Mouse (Mus musculus) natural killer cell, adult 2 months (primary cell): Measurements from ENCODE around the gene Plxnb2.

Source experiments
- DNase-seq, 2 experiments: peaks; one replicate each; pipeline ENCODE4 v3.0.0; 2022; ENCODE audit warnings: low spot score in 2 of 2

Plxnb2 gene

DNA sequence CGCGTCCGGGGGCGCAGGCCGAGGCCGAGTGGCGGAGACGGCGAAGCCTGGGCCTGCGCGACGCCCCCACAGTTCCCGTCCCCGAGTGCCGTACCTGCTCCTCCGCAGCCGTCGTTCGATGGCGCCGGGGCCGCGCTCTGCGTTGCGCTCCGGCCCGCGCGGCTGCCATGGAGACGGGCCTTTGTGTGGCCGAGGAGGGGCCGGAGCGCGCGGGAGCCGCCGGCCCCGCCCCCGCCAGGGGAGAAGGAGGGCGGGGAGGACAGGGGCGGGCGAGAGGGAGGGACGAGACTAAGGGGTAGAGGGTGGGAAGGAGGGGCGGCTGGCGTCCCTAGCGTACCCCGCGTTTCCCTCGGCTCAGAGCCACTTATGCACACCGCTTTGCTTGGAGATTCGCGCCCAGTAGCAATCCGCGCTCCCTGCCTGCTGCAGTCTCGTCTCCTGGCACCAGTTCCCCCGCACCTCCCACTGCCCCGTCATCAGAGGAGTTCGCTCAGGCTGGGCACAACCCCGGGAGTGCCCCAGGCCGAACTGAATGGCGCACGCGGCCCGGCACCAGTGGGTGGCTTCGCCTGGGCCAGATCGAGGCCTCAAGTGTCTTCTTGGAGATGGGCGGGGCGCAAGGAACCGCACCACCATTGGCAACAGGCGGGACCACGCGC is at the start of gene Plxnb2:
TSS of gene Plxnb2 (minus strand) at position 218 of the 659 bp plus-strand sequence.
- DNase-seq: no peak

DNA sequence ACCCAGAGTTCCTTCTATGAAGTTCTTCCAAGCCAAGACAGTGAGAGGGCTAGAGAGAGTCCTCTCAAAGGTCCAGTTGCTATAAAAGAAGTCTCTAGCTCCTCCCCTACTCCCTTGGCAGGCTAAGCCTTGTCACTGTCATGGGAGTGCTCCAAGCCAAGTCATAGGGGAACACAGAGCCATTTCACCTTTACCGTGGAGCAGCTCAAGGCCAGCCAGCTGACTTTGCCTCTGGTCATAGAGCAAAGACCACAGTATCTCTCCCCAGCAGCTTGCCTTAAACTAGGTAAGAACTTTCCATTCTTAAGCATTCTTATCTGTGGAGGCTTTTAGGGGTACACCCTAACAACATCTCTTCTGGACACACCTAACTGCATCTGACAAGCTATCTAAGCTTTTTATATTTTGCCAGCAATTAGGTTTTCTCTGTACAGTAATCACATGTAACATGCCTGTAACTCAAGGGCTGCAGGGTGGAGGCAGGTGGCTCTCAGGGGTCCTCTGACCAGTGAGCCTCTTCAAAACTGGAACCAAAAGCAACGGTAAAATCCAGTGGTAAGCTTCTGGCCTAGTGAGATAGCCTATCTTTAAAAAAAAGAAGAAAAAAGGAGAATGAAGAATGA is 35.1 kb upstream of the Plxnb2 start:
- no peak for DNase-seq

DNA sequence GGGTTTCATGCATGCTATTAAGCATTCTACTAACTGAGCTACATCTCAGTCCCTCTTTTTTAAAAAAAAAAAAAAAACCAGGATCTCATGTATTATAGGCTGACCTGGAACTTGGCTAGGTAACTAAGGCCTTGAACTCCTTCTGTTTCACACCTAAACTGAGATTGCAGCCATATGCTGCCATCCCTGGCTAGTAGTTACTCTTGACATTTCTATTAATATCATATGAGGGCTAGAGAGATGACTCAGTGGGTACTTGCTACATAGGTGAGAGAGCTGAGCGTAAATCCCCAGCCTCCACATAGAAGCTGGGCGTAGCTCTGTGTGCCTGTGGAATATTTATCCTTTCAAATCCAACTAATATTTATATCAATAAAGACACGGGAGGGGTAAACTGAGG is 34.4 kb upstream of the Plxnb2 start:
- DNase-seq: no peak

DNA sequence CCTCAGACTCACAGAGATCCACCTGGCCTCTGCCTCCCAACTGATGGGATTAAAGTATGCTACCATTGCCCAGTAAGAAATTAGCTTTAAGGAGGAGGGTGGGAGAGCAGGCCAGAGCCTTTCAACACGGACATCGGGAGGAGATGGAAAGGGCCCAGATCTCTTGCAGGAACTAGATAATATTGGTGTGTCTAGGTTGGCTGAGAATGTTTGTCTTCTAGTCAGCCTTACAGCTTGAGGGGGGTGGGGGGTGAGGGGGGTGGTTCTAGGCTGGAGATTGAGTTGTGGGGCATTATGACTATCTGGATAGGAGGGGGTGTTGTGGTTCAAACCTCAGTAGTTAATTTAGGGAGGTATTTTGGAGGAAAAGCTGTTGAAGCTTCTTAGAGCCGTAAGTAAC is 32.9 kb upstream of the Plxnb2 start:
- no peak for DNase-seq

DNA sequence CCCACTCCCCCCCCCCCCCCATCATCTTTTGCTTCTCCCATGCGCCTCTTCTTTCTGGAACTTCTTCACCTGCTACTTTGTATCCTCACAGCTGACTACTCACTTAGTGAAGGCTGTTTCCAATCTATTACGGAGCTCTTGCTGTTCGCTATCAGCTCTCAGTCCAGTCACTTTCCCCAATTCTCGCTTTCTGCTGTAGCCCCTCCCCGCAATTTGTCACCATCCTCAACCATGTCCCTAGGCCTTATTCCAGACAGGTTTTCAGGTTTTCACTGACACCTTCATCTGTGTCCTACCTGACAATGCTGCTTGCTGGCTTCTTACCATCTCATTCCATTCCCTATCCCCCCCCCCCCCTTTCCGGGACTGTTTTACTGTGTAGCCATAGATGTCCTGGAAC is 31.9 kb upstream of the Plxnb2 start:
- DNase-seq: no peak

DNA sequence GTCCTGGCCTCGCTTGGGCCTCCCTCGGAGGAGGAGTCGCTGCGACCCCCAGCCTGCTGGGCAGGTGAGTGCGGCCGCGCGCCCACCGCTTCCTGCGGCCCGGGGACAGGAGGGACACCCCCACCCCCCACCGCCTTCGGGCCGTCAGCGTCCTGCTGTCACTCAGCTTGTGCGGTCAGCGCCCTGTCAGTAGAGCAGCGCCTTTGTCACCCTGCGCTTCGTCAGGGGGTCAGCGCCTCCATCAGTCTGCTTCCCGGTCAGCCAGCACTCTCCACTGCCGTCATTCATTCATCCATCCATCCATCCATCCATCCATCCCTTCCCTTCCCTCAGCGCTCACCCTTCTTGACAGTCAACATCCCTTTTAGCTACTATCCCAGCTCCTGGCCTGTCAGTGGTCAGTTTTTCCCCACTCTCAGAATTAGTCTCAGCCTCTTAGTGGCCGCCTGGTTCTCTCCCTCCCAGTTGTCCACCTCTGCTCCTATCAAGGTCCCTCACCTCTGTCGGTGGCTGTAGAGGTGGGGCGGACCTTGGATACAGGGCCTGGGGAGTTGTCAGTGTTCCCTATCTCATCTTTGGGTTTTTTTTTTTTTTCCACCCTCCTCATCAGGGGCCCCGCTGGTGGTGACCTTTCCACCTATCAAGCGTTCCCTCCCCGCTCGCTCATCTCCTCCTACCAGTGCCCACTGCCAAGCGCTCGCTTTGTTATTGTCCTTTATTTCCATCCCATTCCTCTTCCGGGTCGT is 31.3 kb upstream of the Plxnb2 start:
- peak in 1 of 2 experiments; percentile 54 for DNase-seq

DNA sequence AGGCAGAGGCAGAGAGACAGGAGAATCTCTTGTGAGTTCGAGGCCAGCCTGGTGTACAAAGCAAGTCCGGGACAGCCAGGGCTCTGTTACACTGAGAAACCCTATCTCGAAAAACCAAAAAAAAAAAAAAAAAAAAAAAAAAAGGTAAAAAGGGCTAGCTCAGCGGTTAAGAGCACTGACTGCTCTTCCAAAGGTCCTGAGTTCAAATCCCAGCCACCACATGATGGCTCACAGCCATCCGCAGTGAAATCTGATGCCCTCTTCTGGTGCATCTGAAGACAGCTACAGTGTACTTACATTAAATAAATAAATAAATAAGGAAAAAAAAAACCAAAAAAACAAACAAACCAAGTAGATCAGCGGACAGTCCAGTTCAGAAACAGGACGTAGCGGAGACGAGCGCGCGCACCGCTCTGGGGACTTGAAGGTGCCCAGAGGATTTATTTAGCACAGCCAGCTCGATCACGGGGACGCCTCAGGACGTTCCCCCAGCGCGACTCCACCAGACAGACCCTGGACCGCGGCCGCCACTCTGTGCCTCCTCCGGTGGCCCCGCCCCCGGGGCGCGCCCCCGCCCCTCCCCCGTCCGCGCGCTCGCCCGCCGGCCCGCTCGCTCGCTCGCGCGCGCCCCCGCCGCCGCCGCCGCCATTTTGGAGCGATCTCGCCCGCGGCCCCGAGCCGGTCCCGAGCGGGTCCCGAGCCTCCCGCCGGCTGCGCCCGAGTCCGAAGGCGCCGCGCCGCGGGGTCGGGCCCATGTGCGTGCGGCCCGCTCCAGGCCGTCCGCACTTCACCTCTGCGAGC is 30.5 kb upstream of the Plxnb2 start, which contains the start of gene Ppp6r2:
TSS of gene Ppp6r2 (plus strand) at position 639 of the 801 bp plus-strand sequence.
- DNase-seq: peak; percentile 67 to 75

DNA sequence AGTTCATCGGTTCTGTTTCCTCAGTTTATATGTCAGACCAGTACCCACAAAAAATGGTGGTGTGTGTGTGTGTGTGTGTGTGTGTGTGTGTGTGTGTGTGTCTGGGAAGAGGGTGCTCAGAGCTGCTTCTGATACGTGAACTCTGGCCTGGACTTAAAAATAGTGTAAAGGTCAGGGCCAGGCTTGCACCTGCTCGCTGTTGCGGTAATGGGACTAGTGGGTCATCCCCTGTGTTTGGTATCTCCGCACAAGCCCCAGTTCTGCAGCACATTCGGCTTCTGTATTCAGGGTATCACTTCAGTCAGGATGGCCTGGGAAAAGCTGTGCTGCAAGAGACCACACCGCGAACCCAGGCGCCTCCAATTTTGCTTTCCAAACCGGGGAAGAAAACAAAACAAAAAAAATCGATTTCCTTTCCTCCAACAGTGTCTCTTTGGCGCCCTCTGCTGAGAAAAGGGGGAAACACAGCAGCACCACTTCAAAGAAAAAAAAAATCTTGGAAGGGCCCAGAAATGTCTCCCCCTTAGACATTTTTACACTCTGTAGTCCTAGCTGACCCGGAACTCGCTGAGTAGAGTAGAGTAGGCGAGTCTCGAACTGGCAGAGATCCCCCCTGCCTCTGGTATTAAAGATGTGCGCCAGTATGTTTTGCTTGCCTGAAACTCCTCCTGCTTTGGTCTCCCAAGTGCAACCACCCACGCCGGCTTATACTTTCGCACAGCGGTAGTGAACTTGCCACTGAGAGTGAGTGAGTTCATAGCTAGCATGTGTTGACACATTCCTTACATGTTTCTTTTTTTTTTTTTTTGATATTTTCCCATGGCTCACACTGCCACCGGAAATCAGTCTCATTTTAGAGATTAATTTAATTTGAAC is 29.5 kb upstream of the Plxnb2 start:
- DNase-seq: peak; percentile 85 to 90

DNA sequence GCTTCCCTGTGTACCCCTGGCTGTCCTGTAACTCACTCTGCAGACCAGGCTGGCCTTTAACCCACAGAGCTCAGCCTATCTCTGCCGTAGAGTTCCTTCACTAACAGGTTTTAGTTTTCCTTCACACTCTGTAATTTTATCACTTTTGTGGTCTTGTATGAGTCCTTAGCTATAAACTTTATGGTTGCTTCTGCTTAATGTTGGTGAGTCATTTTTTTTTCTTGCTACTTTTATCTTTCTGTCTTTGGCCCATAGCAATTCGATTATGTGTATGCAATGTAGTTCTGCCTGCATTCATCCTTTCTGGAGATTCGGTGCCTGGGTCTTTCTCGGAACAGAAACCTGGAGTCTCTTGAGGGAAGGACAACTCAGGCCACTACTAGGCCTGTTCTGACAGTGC is 26.9 kb upstream of the Plxnb2 start:
- DNase-seq: no peak

DNA sequence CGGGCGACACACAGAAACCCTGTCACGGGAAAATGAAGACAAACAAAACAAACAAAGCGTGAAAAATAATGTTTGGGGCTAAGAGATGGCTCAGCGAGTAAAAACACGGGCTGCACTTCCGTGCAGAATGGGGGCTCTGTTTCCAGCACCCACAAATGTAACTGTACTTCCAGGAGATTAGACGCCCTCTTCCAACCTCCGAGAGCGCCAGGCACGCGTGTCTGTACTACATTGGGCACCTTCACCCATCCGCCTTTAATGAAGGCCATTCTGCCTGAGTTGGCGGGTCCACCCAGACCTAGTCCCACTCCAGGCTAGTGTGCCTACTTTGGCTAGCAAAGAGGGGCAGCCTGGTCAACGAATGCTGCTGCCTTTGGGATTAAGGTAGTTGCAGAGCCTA is 16.5 kb upstream of the Plxnb2 start:
- no peak for DNase-seq

DNA sequence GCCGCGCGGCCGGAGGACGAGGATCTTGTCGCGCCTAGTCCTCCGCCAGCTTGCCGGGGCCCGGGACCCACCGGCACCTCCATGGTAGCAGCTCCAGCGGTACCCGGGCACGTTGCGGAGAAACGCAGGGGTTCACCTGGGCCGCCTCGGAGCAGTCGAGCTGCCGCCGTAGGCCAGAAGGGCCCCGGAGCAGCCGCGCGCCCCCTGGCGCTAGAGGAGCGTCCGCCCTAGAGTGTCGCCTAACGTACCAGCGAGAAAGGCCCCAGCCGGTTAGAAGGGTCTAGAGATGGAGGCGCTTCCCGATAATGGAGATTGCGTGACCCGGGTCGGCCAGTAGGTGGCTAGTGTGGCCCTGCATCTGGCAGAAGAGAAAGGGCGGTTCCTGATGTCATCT is 15.7 kb upstream of the Plxnb2 start, which contains the start of gene Dennd6b:
TSS of gene Dennd6b (minus strand) at position 184 of the 394 bp plus-strand sequence.
- peak; percentile 97 to 98 for DNase-seq

DNA sequence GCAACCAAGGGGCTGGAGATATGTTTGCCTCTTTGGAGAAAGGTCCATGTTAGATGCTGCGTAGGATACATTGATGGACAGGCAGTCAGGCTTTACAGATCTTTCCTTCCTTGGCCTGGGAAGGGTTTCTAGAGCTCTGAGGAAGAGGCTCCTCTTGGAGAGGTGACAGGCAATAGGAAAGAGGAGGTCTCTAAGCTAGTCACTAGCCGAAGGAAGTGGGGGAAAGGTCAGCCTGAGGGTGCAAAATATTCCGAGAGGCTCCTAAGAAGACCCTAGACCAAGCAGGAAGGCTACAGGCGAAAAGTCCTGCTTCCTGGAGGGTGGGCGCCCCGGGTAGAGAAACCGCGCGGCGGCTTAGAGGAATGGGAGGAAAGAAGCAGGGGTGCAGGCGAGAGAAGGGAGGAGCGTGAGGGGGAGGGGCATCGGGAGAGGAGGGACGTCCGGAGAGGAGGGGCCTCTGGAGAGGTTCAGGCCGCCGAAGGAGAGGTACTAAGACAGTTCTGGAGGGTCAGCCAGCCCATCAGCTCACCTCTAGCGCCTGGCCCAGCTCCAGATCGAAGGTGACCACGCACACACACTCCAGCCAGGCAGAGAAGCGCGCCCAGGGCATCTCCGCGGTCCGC is 15.2 kb upstream of the Plxnb2 start:
- peak; percentile 68 to 79 for DNase-seq

DNA sequence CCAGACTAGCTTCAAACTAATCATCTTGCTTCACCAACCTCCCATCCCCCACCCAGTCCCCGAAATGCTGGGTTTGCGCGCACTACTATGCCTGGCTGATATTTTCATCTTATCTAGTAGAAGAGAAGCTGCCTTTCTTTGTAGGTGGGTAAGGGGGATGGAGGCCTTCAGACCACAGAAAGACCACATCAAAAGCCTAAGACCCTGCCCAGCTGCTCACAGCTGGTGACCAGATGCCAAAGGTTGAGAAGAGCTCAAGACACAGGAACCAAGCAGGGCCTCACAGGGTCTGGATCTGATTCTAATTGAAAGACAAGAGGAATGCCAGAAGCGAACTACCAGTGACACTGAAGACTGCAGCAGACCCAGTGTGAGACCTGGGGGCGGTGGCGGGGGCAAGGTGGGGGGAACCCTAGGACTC is 14.7 kb upstream of the Plxnb2 start:
- DNase-seq: no peak

DNA sequence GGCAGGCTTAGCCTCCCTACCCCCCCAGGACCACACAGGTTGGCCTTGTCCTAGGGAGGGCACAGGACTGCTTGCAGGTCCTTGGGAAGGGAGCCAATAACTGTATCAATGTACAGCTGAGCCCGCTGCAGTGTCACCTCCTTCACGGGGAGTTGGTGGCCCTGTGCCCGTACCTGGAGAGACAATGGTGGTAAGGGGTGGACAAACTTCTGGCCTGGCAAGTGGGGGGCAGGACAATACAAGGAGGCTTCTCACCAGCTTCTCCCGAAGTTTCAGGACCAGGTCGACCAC is 4.3 kb upstream of the Plxnb2 start:
- no peak for DNase-seq

DNA sequence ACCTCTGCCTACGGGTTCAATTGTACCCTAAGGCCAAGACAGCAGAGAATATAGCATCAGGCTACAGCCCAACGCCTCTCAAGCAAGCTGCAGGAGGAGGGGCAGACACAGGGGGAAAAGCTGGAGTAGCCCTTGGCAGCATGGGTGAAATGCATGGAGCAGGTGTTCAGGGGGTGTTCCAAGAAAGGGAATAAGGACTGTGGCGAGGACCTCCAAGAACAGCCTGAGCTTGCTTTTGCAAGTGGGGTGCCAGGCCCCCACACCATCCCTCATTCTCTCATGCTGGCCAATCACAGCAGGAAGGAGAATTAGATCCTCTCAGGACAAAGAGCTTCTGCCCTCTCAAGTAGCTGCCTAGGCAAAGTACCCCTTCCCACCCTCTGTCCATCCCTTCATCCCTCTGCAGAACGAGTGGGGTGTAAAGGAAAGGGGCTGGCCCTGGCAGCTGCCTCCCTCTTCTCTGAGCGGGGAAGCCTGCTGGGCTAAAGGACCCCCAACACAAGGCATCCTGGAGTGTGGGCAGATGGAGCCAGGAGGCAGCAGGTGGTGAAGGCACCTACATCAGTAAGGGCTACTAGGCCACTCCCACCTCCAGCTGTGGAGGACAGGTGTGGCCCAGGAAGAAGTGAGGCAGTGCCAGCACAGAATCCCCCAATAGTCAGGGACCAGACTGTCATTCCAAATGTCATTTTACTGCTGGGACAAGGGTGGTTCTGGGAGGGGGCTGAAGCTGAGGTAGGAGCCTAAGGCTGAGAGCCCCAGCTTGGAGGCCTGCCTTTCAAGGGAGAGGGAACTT is 3.8 kb upstream of the Plxnb2 start:
- no peak for DNase-seq

DNA sequence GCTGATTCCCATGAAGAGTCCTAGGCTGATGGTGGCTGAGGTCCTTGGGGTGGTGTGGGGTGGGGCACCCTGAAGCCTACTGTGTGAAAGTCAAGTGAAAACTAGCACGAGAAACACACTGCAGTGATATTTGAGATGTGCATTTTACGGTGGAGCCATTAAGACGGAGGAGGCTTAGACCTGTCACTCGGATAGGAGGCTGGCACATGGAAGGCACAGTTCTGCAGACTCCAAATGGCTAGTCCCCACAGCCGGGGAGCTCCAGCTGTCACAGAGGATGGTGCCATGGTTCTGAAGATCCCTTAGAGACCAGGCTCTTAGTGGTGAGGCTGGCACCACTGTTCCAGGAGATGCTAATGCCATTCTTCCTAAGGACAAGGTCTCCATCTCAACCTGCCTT is 2.3 kb upstream of the Plxnb2 start:
- no peak for DNase-seq

DNA sequence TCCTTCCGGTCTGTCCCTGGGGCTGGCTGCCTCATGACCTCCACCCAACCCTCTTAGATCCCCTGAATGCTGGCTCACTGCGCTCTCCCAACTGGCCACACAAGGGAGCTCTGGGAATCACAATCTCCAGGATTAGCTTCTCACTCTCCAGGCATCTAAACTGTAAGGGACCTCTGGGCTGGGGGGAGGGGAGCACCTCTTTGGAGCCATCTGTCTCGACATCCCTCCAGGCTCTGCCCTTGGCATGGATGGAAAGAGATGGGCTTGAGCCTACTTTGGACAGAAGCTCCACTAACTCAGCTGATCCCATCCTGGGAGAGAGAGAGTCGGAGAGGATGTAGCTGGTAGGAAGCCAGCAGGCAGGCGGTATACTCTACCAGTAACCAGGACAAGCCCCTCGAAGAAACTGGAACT is 1.7 kb upstream of the Plxnb2 start:
- no peak for DNase-seq

DNA sequence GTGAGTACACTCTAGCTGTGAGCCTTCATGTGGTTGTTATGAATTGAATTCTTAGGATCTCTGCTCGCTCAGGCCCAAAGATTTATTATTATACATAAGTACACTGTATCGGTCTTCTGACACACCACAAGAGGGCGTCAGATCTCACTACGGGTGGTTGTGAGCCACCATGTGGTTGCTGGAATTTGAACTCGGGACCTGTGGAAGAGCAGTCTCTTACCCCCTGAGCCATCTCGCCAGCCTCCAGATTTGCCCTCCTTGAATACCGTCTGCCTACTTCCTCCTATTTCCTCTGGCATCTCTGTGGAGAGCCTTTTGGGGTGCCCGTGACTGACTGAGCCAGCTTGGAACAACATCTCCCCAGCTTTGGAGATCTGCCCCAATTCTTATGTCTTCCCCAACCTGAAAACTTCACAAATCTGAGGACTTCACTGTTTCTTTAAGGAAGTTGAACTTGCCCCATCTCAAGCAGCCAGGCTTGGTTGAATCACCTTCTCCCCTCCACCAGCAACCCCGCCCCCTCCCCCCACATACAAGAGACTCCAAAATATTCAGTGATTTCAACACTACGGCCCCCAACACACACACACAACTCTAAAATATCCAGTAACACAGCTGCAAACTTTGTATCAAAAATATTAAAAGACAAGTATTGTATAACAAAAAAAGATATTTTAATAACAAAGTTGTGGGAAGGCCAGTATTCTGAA is 1.1 kb upstream of the Plxnb2 start:
- DNase-seq: no peak

DNA sequence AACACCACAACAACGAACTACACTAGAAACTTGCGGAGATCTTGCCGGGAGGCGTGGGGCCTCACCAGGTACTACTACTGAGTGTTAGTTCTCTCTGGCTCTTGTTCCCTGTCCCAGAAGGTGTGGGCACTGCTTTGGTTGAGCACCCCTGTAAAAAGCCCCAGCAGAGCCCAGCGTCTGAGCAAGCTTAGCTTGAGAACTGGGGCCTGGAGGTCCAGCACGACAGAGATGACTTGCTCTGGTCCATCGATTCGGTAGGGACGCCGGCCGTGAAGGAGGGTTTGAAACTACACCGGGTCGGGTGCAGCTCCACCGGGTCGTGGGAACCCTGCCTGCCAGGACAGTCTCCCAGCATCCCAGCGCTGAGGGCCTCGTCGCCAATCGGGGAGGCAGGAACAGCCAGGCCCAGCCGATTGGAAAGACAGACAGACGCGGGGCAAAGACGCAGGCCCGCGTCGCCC is 477 bp downstream of the Plxnb2 start:
- DNase-seq: no peak
